Mouse (Mus musculus) leukemia stem cell, adult 10-12 weeks (primary cell): ENCODE measurements around the gene Fam118b. TPM values are rescaled to one million over a fixed set of nuclear protein-coding genes. Genes with fewer than 3 reads are reported as not detected.

Source experiments
- polyA plus RNA-seq: library from polyadenylated mRNA; stranded (reverse); fragments of >175 nt; gene quantifications from 2 replicates; pipeline ENCODE4 v1.2.3, GENCODE M21; 2012; ENCODE audit warnings: low replicate concordance

Gene Fam118b
- polyA plus RNA-seq, result 0.70 and 1.9 TPM in 2 replicates

DNA sequence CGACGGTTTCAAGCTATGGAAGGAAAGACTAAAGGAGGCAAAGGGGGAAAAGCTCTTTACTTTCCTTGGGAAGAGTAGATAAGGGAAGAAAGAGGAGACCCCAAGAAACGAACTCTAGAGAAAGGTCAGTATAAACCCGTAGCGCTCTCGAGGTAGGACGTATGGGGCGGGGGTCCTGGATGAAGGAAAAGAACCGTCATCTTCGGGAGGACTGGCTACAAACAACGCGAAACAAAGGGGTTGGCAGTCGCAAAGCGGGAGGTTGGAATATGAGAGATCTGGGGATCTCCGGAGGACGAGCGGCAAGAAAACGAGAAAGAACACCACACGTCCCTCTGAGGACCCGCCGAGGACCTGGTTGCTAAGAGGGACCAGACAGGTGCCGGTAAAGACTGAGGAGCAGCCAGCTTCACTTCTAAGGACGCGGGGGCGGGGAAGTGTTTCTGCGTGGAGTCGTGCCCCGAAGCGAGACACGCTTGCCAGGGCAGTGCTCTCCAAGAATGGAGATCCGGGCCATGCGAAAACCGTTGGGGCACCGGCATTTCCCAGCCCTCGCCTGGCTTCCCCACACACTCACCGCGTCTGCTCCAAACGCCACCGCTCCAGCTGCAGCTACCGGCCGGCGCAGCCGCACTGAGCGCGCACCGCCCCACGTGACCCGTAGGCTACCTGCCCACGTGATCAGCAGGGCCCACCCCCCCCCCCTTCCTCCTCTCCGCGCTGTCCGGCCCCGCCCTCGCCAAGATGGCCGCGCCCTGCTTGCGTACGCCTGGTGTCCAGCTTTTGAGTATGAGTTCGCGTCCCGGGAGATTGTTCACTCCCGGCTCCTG lies at the start of gene Fam118b, which contains the start of gene Rpusd4:
TSS of gene Fam118b (minus strand) at position 660 of the 830 bp plus-strand sequence.
TSS of gene Rpusd4 (plus strand) at position 720 of the 830 bp plus-strand sequence.

GRCm38 (mm10) chr9:35210542-35211474 lies 56.8 kb downstream of the Fam118b start, which contains the start of gene Foxred1:
Gene Foxred1 (minus strand): TSS chr9:35211055.

GRCm38 (mm10) chr9:35199772-35200471 lies 67.7 kb downstream of the Fam118b start, which contains the start of the genes Srpr and Tirap:
Gene Srpr (plus strand): TSS chr9:35200175.
Gene Tirap (minus strand): TSS chr9:35200291.

DNA sequence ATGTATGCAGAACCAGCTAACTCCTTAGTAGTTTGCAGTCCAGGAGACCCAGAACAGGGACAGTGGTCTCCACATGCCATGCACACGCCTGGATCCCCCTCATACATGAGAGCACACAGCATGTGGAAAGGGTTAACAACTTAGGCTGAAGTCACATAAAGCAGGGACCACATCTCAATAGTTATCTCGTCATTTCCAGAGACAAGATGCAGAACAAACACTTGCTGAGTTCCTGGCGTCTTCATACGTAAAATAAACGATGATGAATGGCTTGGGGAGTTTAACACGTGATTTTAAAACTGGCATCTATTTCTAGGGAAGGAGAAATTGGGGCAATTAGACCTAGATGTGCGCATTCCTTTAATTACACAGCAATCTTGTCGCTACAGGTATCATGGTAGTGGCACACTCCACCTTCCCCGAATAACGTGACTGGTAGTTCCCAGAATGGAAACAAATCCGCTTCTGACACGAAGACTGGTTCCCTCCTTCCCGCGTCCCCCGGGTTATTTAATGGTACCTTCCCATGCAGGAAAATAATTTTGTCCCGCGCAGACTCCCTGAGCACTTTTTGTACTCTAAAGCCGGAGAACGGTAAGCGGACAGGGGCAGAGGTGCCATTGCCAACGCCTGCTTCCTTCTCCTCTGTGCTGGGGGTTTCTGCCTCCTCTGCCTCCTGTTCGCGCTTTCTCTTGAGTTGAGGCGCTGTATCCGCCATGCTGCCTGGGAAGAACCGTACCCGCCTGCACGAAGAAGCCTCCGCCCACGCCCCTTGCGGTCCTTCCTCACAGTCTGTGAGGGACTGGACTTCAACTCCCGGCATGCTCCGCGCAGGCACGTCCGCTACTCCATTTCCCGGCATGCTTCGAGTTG lies 92.1 kb downstream of the Fam118b start, which contains the start of gene Dcps:
TSS of gene Dcps (minus strand) at position 811 of the 873 bp plus-strand sequence.

Other genes starting within 250 kb of the Fam118b start
- gene St3gal4, start 148.5 kb downstream of the Fam118b start, polyA plus RNA-seq, result 71.2 and 94.8 TPM in 2 replicates
- gene Dcps, start 91.7 kb downstream of the Fam118b start, polyA plus RNA-seq, result 25.7 and 118 TPM in 2 replicates
- 7.4 and 20.4 TPM in 2 replicates for gene Srpr, start 67.6 kb downstream of the Fam118b start, polyA plus RNA-seq
- 4.6 and 5.0 TPM in 2 replicates for gene Tirap, start 67.5 kb downstream of the Fam118b start, polyA plus RNA-seq
- gene Foxred1, start 56.8 kb downstream of the Fam118b start, polyA plus RNA-seq, result 2.2 and 12.2 TPM in 2 replicates
- 0.86 and 4.2 TPM in 2 replicates for gene Rpusd4, start 60 bp upstream of the Fam118b start, polyA plus RNA-seq
- 0.07 and 0.17 TPM in 2 replicates for gene Cdon, start 153.3 kb upstream of the Fam118b start, polyA plus RNA-seq